Mouse (Mus musculus): ENCODE data around the gene Limd2.

DNA sequence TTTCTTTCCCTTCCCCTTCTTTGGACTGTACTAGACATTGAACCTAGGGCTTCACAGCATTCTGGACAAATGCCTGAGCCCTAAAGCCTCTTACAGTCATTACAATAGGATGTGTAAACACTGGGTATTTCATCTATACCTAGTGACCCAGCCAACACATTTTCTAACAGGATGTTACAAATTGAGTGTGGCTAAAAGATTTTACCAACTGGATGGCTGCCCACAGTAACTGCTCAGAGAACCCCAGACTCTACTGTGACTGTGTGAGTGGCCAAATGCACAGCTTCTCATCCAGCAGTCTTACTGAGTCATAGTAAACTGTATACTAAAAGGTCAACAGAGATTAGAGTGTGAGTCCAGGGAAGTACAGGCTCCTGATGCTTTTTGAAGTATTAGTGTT, 34.7 kb upstream of the Limd2 start:
- TF ChIP-seq POLR2A (IDR thresholded peaks at IDR 0.05; ENCODE audit: insufficient read length, low read depth) (no peak), USF1 (IDR thresholded peaks at IDR 0.05; ENCODE audit: low read depth) (no peak)
